Mouse (Mus musculus): ENCODE measurements around the gene Nr1d1. TPM values are rescaled to one million over a fixed set of nuclear protein-coding genes. Genes with fewer than 3 reads are reported as not detected.
"Not testable (repeated sequence)": the region's sequence is repeated elsewhere in the genome, so short reads cannot be mapped to it uniquely, and the experiment has no call there.

The Nr1d1 gene
- total and polyA plus RNA-seq, 3 experiments: 0.17 to 1.4 (median 0.25) TPM

DNA sequence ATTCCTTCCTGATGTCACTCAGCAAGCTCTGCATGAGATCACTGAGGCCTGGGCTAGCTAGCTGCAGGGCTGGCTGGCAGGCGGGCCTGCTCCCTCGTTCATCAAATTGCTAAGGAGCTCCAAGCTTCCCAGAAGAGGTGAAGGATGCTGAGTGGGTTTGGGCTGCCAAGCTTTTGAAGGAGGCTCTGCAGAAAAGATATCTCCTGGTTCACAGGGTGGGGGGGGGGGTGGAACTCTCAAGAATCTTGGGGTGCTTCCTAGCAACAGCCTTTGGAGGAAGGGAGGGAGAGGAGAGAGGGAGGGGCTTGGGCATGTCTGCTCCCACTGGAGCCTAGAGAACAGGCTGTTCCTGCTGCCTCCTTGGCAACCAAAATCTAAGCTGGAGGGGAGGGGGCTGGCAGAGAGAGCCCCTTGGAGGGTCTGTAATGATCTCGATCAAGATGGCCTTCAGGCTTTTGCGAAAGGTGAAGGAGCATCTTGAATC, 36.7 kb downstream of the Nr1d1 start:
- no peak overlapping the region for H3K27ac ChIP-seq (ENCODE audit: insufficient read depth, low read depth)
- no peaks in the 10 kb centered on the region for H3K36me3 ChIP-seq (replicated peaks in 1 of 2; ENCODE audit: control insufficient read depth in 1 of 2, insufficient read depth in 1 of 2, low read length in 1 of 2)
- dilution Hi-C loops (cut with MboI; ENCODE audit: extremely low pct_ligation_motif_present, extremely low pct_unique_long_range_greater_than_20kb, low sequenced_read_pairs) (no loop called here), in situ Hi-C loops (cut with MboI; ENCODE audit: low pct_ligation_motif_present, low pct_unique_long_range_greater_than_20kb, low sequenced_read_pairs) (no loop called here)
- no peak for DNase-seq (ENCODE audit: extremely low read depth)
- H3K4me2 ChIP-seq (ENCODE audit: insufficient read depth, low read depth, poor library complexity, severe bottlenecking): no peak overlapping the region
- H3K27me3 ChIP-seq (replicated peaks): peaks cover 65% of the 10 kb centered on the region
- H3K4me3 ChIP-seq (replicated peaks in 1 of 3; ENCODE audit: low read depth in 2 of 3, low read length in 2 of 3, poor library complexity in 1 of 3): no peak overlapping the region
- peaks cover 6 to 7% of the 10 kb centered on the region in 2 experiments for H3K4me1 ChIP-seq (ENCODE audit: control insufficient read depth in 1 of 2, insufficient read depth in 2 of 2)
- no peak overlapping the region for H3K9ac ChIP-seq (ENCODE audit: insufficient read depth, low read depth)
- TF ChIP-seq POLR2A (IDR thresholded peaks at IDR 0.05; ENCODE audit: low read depth, low read length) (no peak), MAZ (IDR thresholded peaks at IDR 0.05; ENCODE audit: low read depth, low read length) (no peak), UBTF (IDR thresholded peaks at IDR 0.05; ENCODE audit: low read depth, low read length) (no peak), BHLHE40 (IDR thresholded peaks at IDR 0.05; ENCODE audit: low read depth, low read length) (no peak), MAFK (IDR thresholded peaks at IDR 0.05; ENCODE audit: insufficient replicate concordance, low read length) (no peak), JUND (conservative IDR thresholded peaks at IDR 0.05; ENCODE audit: low read depth, low read length) (no peak), NRF1 (IDR thresholded peaks at IDR 0.05; ENCODE audit: low read depth, low read length) (no peak), ZKSCAN1 (IDR thresholded peaks at IDR 0.05; ENCODE audit: borderline replicate concordance, low read depth, low read length) (no peak), E2F4 (IDR thresholded peaks at IDR 0.05; ENCODE audit: insufficient replicate concordance, low read depth, low read length) (no peak)
- peaks cover 11% of the 10 kb centered on the region for H3K9me3 ChIP-seq (replicated peaks; ENCODE audit: low read length)
- no peaks in the 10 kb centered on the region for H3K79me2 ChIP-seq (replicated peaks; ENCODE audit: control insufficient read depth, extremely low read depth, insufficient read depth, poor library complexity, severe bottlenecking)

GRCm38 (mm10) chr11:98737220-98737619, 37.9 kb downstream of the Nr1d1 start:
- Histone ChIP-seq H3K27me3 (replicated peaks) (peaks cover 57% of the 10 kb centered on the region), H3K9me3 (replicated peaks; ENCODE audit: low read length) (peaks cover 11% of the 10 kb centered on the region)
- H3K4me2 ChIP-seq (ENCODE audit: insufficient read depth, low read depth, poor library complexity, severe bottlenecking); H3K9ac ChIP-seq (ENCODE audit: insufficient read depth, low read depth); H3K79me2 ChIP-seq (replicated peaks; ENCODE audit: control insufficient read depth, extremely low read depth, insufficient read depth, poor library complexity, severe bottlenecking); H3K4me3 ChIP-seq (replicated peaks in 1 of 3; ENCODE audit: low read depth in 2 of 3, low read length in 2 of 3, poor library complexity in 1 of 3); dilution Hi-C loops (cut with MboI; ENCODE audit: extremely low pct_ligation_motif_present, extremely low pct_unique_long_range_greater_than_20kb, low sequenced_read_pairs); H3K27ac ChIP-seq (ENCODE audit: insufficient read depth, low read depth); H3K4me1 ChIP-seq (ENCODE audit: control insufficient read depth in 1 of 2, insufficient read depth in 2 of 2); DNase-seq (ENCODE audit: extremely low read depth); H3K36me3 ChIP-seq (replicated peaks in 1 of 2; ENCODE audit: control insufficient read depth in 1 of 2, insufficient read depth in 1 of 2, low read length in 1 of 2); in situ Hi-C loops (cut with MboI; ENCODE audit: low pct_ligation_motif_present, low pct_unique_long_range_greater_than_20kb, low sequenced_read_pairs): not testable (repeated sequence)

DNA sequence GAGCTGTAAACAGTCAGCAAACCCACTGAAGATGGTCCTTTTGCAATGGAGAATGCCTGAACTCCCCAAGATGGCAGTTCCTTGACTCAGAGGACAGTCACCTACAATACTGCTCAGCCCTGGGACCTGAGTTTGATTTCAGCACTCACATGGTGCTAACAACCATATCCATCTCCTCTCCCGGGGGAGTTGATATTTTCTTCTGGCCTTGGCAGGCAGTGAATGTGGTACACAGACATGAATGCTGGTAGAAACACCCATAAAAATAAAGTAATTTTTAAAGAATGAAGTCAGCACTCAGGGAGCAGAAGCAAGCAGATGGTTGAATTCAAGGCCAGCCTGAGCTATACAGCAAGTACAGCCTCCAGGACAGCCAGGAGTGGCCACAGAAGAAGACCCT, 39.0 kb downstream of the Nr1d1 start:
- dilution Hi-C loops (cut with MboI; ENCODE audit: extremely low pct_ligation_motif_present, extremely low pct_unique_long_range_greater_than_20kb, low sequenced_read_pairs): no loop called here
- TF ChIP-seq UBTF (IDR thresholded peaks at IDR 0.05; ENCODE audit: low read depth, low read length): no peak
- TF ChIP-seq SMC3 (IDR thresholded peaks at IDR 0.05; ENCODE audit: low read depth, low read length): no peak
- TF ChIP-seq MYC (IDR thresholded peaks at IDR 0.05; ENCODE audit: low read depth, low read length): no peak
- no peak for TF ChIP-seq USF1 (IDR thresholded peaks at IDR 0.05; ENCODE audit: low read depth, low read length)
- TF ChIP-seq POLR2A (IDR thresholded peaks at IDR 0.05; ENCODE audit: low read depth, low read length): no peak
- no peak for TF ChIP-seq RAD21 (IDR thresholded peaks at IDR 0.05; ENCODE audit: low read depth, low read length)
- TF ChIP-seq POLR2AphosphoS2 (IDR thresholded peaks at IDR 0.05; ENCODE audit: low read depth, low read length): no peak
- no peak for TF ChIP-seq CHD2 (IDR thresholded peaks at IDR 0.05; ENCODE audit: low read length)
- no peak for TF ChIP-seq SIN3A (IDR thresholded peaks at IDR 0.05; ENCODE audit: low read length)
- TF ChIP-seq JUN (IDR thresholded peaks at IDR 0.05; ENCODE audit: insufficient read depth, low read depth, low read length): no peak
- TF ChIP-seq TBP (conservative IDR thresholded peaks at IDR 0.05; ENCODE audit: low read depth, low read length): no peak
- no peak for TF ChIP-seq IRF4 (IDR thresholded peaks at IDR 0.05; ENCODE audit: low read depth, low read length)
- TF ChIP-seq ZNF384 (IDR thresholded peaks at IDR 0.05; ENCODE audit: low read depth, low read length): no peak
- no peak for TF ChIP-seq JUND (conservative IDR thresholded peaks at IDR 0.05; ENCODE audit: low read depth, low read length)
- no peak for TF ChIP-seq NRF1 (IDR thresholded peaks at IDR 0.05; ENCODE audit: low read depth, low read length)
- no peak for TF ChIP-seq MAX (IDR thresholded peaks at IDR 0.05; ENCODE audit: low read length)
- no peak for TF ChIP-seq ZMIZ1 (IDR thresholded peaks at IDR 0.05; ENCODE audit: low read depth, low read length)
- TF ChIP-seq CTCF (conservative IDR thresholded peaks at IDR 0.05 in 1 of 2, IDR thresholded peaks at IDR 0.05 in 1 of 2; ENCODE audit: low read depth in 2 of 2, low read length in 2 of 2): no peak
- no peak for TF ChIP-seq CHD1 (IDR thresholded peaks at IDR 0.05; ENCODE audit: low read depth, low read length)
- no peak for TF ChIP-seq GABPA (IDR thresholded peaks at IDR 0.05; ENCODE audit: insufficient replicate concordance, low read depth, low read length)
- Histone ChIP-seq H3K27ac (ENCODE audit: insufficient read depth, low read depth) (no peak overlapping the region), H3K4me3 (replicated peaks in 1 of 3; ENCODE audit: low read depth in 2 of 3, low read length in 2 of 3, poor library complexity in 1 of 3) (no peak overlapping the region), H3K36me3 (replicated peaks in 1 of 2; ENCODE audit: control insufficient read depth in 1 of 2, insufficient read depth in 1 of 2, low read length in 1 of 2) (no peaks in the 10 kb centered on the region), H3K79me2 (replicated peaks; ENCODE audit: control insufficient read depth, extremely low read depth, insufficient read depth, poor library complexity, severe bottlenecking) (no peaks in the 10 kb centered on the region), H3K9me3 (replicated peaks; ENCODE audit: low read length) (peaks cover 11% of the 10 kb centered on the region), H3K4me1 (ENCODE audit: control insufficient read depth in 1 of 2, insufficient read depth in 2 of 2) (peaks cover 0 to 3% of the 10 kb centered on the region in 2 experiments; a peak in 2 of 4 replicates), H3K27me3 (replicated peaks) (peaks cover 56% of the 10 kb centered on the region), H3K4me2 (ENCODE audit: insufficient read depth, low read depth, poor library complexity, severe bottlenecking) (no peak overlapping the region), H3K9ac (ENCODE audit: insufficient read depth, low read depth) (no peak overlapping the region)
- in situ Hi-C loops (cut with MboI; ENCODE audit: low pct_ligation_motif_present, low pct_unique_long_range_greater_than_20kb, low sequenced_read_pairs): no loop called here
- no peak for DNase-seq (ENCODE audit: extremely low read depth)
